Mouse (Mus musculus): ENCODE data around the gene Gm20390.
"Not testable (repeated sequence)": the region's sequence is repeated elsewhere in the genome, so short reads cannot be mapped to it uniquely, and the experiment has no call there.

The Gm20390 gene

GRCm38 (mm10) chr11:93965391-93965790 lies 2.7 kb downstream of the Gm20390 start:
- DNase-seq (ENCODE audit: extremely low spot score, low spot score) = no peak

GRCm38 (mm10) chr11:93963013-93963412 lies 5.1 kb downstream of the Gm20390 start:
- DNase-seq (ENCODE audit: extremely low spot score, low spot score) = no peak

GRCm38 (mm10) chr11:93961482-93961881 lies 6.6 kb downstream of the Gm20390 start:
- DNase-seq (ENCODE audit: extremely low spot score, low spot score) = no peak

DNA sequence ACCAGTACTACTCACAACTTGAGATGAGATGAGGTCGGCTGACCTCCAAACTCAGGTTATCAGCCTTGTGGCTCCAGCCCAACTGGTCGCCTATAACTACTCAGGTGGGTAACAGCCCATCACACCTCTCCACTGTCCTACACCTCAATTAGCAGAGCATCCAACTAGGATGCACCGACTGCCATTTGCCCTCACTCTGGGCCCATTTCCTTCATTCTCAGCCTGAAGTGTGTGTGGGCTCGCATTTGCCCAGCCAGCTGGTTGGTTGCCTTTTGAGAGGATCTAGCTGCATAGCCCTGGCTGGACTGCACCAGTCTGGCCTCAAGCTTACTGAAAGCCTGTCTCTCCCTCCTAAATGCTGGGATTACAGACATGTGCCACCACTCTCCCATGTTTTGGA lies 10.3 kb downstream of the Gm20390 start:
- DNase-seq (ENCODE audit: extremely low spot score, low spot score) = no peak

- no peak for DNase-seq (ENCODE audit: extremely low spot score, low spot score)
Measured at GRCm38 (mm10) chr11:93957031-93957555, 11.0 kb downstream of the Gm20390 start.

DNA sequence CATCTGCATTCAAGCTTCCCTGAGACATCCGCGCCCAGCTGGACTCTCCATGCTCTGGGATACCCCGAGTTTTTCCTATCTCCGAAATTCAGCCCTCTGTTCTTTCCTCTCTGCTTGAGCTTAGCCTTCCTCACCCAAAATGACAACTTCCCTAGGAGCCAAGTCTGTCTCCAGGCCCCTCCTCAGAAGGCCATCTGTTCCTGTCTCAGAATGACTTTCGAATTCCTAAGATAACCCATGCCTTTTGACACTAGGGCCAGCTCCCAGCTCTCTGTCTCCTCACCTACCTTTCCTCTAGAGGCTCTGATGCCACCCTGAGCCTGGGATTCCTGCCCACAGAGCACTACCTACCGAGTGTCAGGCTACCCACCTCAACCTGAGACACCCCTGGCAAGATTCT lies 11.9 kb downstream of the Gm20390 start, which contains the start of gene Nme2:
Nme2 (minus strand) TSS at position 101 of the 400 bp plus-strand sequence.
- no peak for DNase-seq (ENCODE audit: extremely low spot score, low spot score)

- peak; percentile 93 for DNase-seq (ENCODE audit: extremely low spot score, low spot score)
Measured at GRCm38 (mm10) chr11:93955256-93956150, 12.6 kb downstream of the Gm20390 start.

DNA sequence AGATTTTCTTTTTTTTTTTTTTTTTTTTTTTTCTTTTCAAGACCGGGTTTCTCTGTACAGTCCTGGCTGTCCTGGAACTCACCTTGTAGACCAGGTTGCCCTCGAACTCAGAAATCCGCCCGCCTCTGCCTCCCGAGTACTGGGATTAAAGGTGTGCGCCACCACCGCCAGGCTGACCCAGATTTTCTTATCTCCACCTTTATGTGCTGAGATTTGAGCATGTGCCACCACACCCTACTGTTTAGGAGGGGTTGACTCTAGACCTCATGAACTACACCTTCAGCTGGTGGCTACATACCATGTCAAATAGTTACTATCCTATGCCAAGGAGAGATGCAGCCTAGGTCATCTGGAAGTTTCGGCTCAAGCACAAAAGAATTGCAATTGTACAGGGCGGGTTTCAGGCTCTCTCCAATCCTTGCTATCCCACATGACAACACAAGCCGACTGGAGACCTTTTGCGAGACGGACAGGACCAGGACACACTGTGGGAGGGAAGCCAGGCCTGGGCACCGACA lies 13.3 kb downstream of the Gm20390 start:
- DNase-seq (ENCODE audit: extremely low spot score, low spot score) = no peak

GRCm38 (mm10) chr11:93952376-93952775 lies 15.7 kb downstream of the Gm20390 start:
- no peak for DNase-seq (ENCODE audit: extremely low spot score, low spot score)

- DNase-seq (ENCODE audit: extremely low spot score, low spot score) = no peak
Measured at GRCm38 (mm10) chr11:93950045-93950444, 18.0 kb downstream of the Gm20390 start.

- DNase-seq (ENCODE audit: extremely low spot score, low spot score) = no peak
Measured at GRCm38 (mm10) chr11:93948887-93949567, 19.1 kb downstream of the Gm20390 start.

DNA sequence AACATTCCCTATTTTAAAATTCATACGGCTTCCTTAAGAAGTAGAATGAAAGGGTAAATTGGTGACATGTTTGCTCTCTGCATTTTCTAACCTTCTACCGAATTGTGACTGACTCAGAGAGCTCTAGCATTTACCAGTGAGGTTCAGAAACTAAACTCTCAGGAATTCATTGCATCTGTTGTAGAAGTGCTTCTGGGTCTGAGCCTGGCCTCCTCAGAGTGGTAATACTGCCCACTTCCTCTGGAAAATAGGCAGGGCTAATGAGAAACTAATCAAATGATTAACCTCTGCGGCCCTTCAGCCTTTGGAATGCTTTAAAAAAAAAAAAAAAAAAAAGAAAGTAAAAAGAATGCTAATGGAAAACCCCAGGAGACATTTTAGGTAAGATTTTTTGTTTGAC lies 23.1 kb downstream of the Gm20390 start:
- DNase-seq (ENCODE audit: extremely low spot score, low spot score) = no peak

GRCm38 (mm10) chr11:93940906-93941305 lies 27.2 kb downstream of the Gm20390 start:
- no peak for DNase-seq (ENCODE audit: extremely low spot score, low spot score)

GRCm38 (mm10) chr11:93929106-93929505 lies 39.0 kb downstream of the Gm20390 start:
- DNase-seq (ENCODE audit: extremely low spot score, low spot score) = no peak

DNA sequence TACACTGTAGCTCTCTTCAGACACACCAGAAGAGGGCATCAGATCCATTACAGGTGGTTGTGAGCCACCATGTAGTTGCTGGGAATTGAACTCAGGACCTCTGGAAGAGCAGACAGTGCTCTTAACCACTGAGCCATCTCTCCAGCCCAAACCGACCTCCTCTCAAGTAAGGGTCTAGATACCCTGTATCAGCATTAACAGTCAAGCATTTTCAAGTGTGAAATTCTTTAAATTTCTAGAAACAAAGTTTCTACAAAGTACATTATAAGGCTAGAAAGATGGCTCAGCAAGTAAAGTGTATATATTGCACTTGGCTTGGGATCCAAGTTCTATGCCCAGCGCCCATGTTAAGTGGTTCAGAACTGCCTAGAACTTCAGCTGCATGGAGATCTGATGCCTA lies 53.1 kb downstream of the Gm20390 start:
- DNase-seq (ENCODE audit: extremely low spot score, low spot score) = not testable (repeated sequence)

- DNase-seq (ENCODE audit: extremely low spot score, low spot score) = no peak
Measured at GRCm38 (mm10) chr11:93911603-93912002, 56.5 kb downstream of the Gm20390 start.

DNA sequence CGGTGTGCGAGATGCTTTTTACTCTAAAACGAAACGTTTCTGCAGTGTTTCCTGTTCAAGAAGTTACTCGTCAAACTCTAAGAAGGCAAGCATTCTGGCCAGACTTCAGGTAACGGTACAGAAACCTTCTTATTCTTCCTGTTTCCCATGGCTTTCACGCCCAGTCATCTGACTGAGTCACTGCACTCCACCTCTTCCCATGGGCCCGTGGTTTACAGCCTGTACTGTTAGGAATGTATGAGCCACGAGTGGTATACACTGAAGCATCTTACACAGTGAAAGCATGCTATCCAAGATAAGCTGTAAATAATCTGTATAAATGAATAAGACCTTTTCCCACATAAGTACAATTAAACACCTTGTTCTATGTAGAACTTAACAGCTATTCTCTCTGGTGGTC lies 59.3 kb downstream of the Gm20390 start:
- DNase-seq (ENCODE audit: extremely low spot score, low spot score) = no peak

DNA sequence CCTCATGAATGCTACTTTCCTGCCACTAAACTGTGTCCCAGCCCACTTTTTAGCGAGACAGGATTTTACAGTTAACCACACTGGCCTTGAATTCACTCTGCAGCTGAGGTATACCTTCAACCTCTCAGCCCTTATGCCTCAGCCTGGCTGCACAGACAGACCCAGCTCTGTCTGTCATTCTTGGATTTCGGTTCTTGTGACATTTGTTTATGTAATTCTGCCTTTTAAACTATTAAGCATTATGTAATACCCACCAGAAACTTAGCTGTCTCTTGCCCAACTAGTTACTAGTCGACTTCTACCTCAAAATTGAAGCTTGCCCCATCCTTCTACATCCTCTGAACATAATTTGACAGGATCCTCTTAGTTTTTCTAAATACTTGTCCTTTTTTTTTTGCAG lies 60.3 kb downstream of the Gm20390 start:
- DNase-seq (ENCODE audit: extremely low spot score, low spot score) = no peak

DNA sequence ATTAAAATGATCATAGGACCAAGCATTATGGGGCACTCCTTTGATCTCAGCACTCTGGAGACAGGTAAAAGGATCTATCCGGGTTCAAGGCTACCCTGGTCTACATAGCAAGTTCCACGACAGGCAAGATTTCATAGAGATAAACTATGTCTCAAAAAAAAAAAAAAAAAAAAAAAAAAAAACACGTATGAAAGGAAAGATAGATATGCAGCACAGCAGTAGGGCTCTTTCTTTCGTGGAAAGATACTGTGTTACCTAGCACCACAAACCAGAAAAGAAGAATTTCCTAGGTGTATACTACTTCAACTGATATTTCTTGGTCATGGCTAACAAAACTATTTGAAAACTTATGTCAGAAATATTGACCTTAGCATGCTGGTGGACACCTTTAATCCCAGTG lies 61.3 kb downstream of the Gm20390 start:
- no peak for DNase-seq (ENCODE audit: extremely low spot score, low spot score)

Measured in neural tube, embryonic 10.5 days (tissue).